Mouse (Mus musculus) ES-E14 (cell line): ENCODE measurements around the gene Ofcc1. TPM values are rescaled to one million over a fixed set of nuclear protein-coding genes. Genes with fewer than 3 reads are reported as not detected.

ENCODE experiments used
- DNase-seq: peaks from one replicate; pipeline ENCODE4 v3.0.0-alpha.2; 2013; ENCODE audit warnings: low read depth, low spot score
- H3K27ac ChIP-seq: 2 replicates; pipeline ENCODE4 v1.5.1; 2012; ENCODE audit warnings: low read depth, mild to moderate bottlenecking, low read length, moderate library complexity, mixed read lengths; ENCODE audit not compliant: poor library complexity, insufficient read depth, severe bottlenecking
- H3K36me3 ChIP-seq: 2 replicates; pipeline ENCODE4 v1.6.1; 2012; ENCODE audit warnings: mild to moderate bottlenecking, low read length, moderate library complexity, mixed read lengths; ENCODE audit not compliant: control insufficient read depth, poor library complexity, insufficient read depth, severe bottlenecking
- H3K4me1 ChIP-seq, 2 experiments: fragments of 150-350 bp in 1 of 2; sonication (generic) in 1 of 2; 2 replicates each; pipeline ENCODE4 v1.6.1; 2012; ENCODE audit warnings: low read length in 2 of 2, mild to moderate bottlenecking in 1 of 2, mixed read lengths in 1 of 2; ENCODE audit not compliant: control insufficient read depth in 2 of 2, insufficient read depth in 2 of 2, poor library complexity in 1 of 2
- H3K4me3 ChIP-seq, 2 experiments: fragments of 150-350 bp in 1 of 2; sonication (generic) in 1 of 2; 2 replicates each; pipeline ENCODE4 v1.5.1; 2012; ENCODE audit warnings: low read length in 2 of 2, low read depth in 1 of 2, mild to moderate bottlenecking in 1 of 2, mixed read lengths in 1 of 2; ENCODE audit not compliant: insufficient read depth in 1 of 2, poor library complexity in 1 of 2, severe bottlenecking in 1 of 2
- H3K9ac ChIP-seq: 2 replicates; pipeline ENCODE4 v1.6.1; 2012; ENCODE audit warnings: low read depth, mild to moderate bottlenecking, low read length, mixed read lengths; ENCODE audit not compliant: poor library complexity, insufficient read depth, severe bottlenecking
- H3K9me3 ChIP-seq: fragments of 150-350 bp; sonication (generic); 2 replicates; pipeline ENCODE4 v1.6.1; 2012; ENCODE audit warnings: low read depth, mild to moderate bottlenecking, low read length; ENCODE audit not compliant: control insufficient read depth, insufficient read depth
- CHD2 ChIP-seq: IDR thresholded peaks from 2 replicates; pipeline ENCODE4 v1.6.1; 2014; ENCODE audit warnings: mild to moderate bottlenecking, low read depth, low read length, inconsistent platforms
- HCFC1 ChIP-seq: IDR thresholded peaks from 2 replicates; pipeline ENCODE4 v1.6.1; 2012; ENCODE audit warnings: low read length, inconsistent platforms, borderline replicate concordance; ENCODE audit not compliant: insufficient read depth
- MAFK ChIP-seq: IDR thresholded peaks from 2 replicates; pipeline ENCODE4 v1.6.1; 2014; ENCODE audit warnings: mild to moderate bottlenecking, low read depth, low read length, inconsistent platforms; ENCODE audit not compliant: insufficient read depth
- ZC3H11A ChIP-seq: IDR thresholded peaks from 2 replicates; pipeline ENCODE4 v1.6.1; 2012; ENCODE audit warnings: low read depth, mild to moderate bottlenecking, inconsistent platforms, low read length, borderline replicate concordance
- ZNF384 ChIP-seq: IDR thresholded peaks from 2 replicates; pipeline ENCODE4 v1.6.1; 2012; ENCODE audit warnings: low read depth, low read length, inconsistent platforms
- in situ Hi-C, 2 experiments: fragments of 600-800 bp; cut with MboI; formaldehyde crosslinking; loops; one replicate each; pipeline ENCODE4 v1.15.1; 2025; ENCODE audit warnings: low sequenced_read_pairs in 2 of 2, inconsistent platforms in 1 of 2; ENCODE audit not compliant: unreplicated experiment in 2 of 2
- total RNA-seq: library from RNA; depleted of rRNA; stranded (reverse); fragments of 300-350 nt; gene quantifications from 2 replicates; pipeline ENCODE4 v1.2.3, GENCODE M21; 2012

The Ofcc1 gene
- total RNA-seq, 1 experiment = not detected

DNA sequence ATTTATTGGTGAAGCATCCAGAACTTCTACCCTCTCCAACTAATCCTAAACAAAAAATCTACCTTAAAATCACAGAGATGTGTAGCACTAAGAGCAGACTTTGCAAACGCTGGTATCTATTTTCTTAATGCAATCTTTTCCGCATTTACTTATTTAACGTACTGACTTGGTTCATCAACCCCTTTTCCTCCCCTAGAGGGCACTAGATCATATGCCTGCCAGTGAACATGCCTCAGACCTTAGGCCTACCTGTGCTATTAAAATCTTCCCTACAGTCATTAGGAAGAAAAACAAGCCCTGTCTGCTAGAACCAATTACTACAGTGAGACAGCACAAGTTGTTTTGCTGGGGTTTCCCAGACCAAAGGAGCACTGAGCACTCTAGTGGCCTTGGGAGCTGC is 404.0 kb downstream of the Ofcc1 start:
- H3K36me3 ChIP-seq = no peaks in the 10 kb centered on the region
- DNase-seq = no peak
- no peaks in the 10 kb centered on the region for H3K4me1 ChIP-seq
- TF ChIP-seq CHD2 (no peak), ZNF384 (no peak), ZC3H11A (no peak), HCFC1 (no peak), MAFK (no peak)
- no peak overlapping the region for H3K9ac ChIP-seq
- in situ Hi-C loops = no loop called here
- H3K4me3 ChIP-seq = no peak overlapping the region
- H3K27ac ChIP-seq = no peak overlapping the region
- no peaks in the 10 kb centered on the region for H3K9me3 ChIP-seq

DNA sequence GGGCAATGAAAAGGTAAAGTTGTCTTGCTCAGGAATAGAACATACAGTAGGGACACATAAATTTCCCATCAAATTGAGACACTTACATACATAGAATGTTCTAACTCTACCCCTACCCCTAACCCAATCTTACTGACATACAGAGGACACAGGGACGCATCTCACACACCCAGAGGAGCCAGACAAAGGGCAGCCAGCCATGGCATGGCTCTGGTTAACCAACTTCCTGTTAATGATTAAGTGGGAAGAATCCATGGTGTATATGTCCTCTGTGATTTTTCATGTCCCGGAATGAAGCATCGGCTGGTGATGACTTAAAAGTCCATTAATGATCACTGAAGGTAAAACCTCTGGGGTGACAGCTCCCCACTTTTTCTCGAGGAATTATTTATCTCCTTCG is 405.2 kb downstream of the Ofcc1 start:
- Histone ChIP-seq H3K4me3 (no peak overlapping the region), H3K9ac (no peak overlapping the region), H3K4me1 (no peaks in the 10 kb centered on the region), H3K27ac (no peak overlapping the region), H3K9me3 (no peaks in the 10 kb centered on the region), H3K36me3 (no peaks in the 10 kb centered on the region)
- in situ Hi-C loops = no loop called here
- TF ChIP-seq HCFC1 (no peak), ZNF384 (no peak), ZC3H11A (no peak), MAFK (no peak), CHD2 (no peak)
- no peak for DNase-seq
